Mouse (Mus musculus) layer of hippocampus, postnatal 14 days (tissue): ENCODE results near the gene Cpa1. TPM values are rescaled to one million over a fixed set of nuclear protein-coding genes. Genes with fewer than 3 reads are reported as not detected.

Experiments used
- DNase-seq, 2 experiments: peaks; one replicate each; pipeline ENCODE4 v3.0.0; 2021 to 2022; ENCODE audit warnings: low spot score in 2 of 2, mixed read lengths in 1 of 2
- long read RNA-seq, 2 experiments: library from polyadenylated mRNA; stranded (forward); transcript quantifications; one replicate each; pipeline ENCODE4 v2.0.0; 2021
- total RNA-seq, 2 experiments: library from RNA; stranded (reverse); gene quantifications; 2 replicates each; pipeline ENCODE4 v1.2.3; 2021

Cpa1 gene
- not detected for total RNA-seq
- long read RNA-seq, experiment 1: 0 reads
- long read RNA-seq, experiment 2, partial matches to known transcripts: 0 of 1 reads
- long read RNA-seq, experiment 2, other reads (novel, unspliced or antisense): 0 of 1 reads

- no peak for DNase-seq
Observed at GRCm38 (mm10) chr6:30638674-30639268, at the start of gene Cpa1. Gene Cpa1, plus strand, starts transcription at chr6:30639218.

- no peak for DNase-seq
Observed at GRCm38 (mm10) chr6:30589819-30590218, 49.2 kb upstream of the Cpa1 start.

GRCm38 (mm10) chr6:30591851-30592404, 47.1 kb upstream of the Cpa1 start:
- no peak for DNase-seq

- no peak for DNase-seq
Observed at GRCm38 (mm10) chr6:30592417-30592974, 46.5 kb upstream of the Cpa1 start.

GRCm38 (mm10) chr6:30594364-30594763, 44.7 kb upstream of the Cpa1 start:
- DNase-seq: no peak

GRCm38 (mm10) chr6:30596230-30596898, 42.7 kb upstream of the Cpa1 start:
- no peak for DNase-seq

- no peak for DNase-seq
Observed at GRCm38 (mm10) chr6:30600033-30600432, 39.0 kb upstream of the Cpa1 start.

- no peak for DNase-seq
Observed at GRCm38 (mm10) chr6:30600995-30601394, 38.0 kb upstream of the Cpa1 start.

- DNase-seq: no peak
Observed at GRCm38 (mm10) chr6:30604342-30604867, 34.6 kb upstream of the Cpa1 start.

GRCm38 (mm10) chr6:30605111-30605510, 33.9 kb upstream of the Cpa1 start:
- DNase-seq: no peak

- no peak for DNase-seq
Observed at GRCm38 (mm10) chr6:30605672-30606071, 33.3 kb upstream of the Cpa1 start.

GRCm38 (mm10) chr6:30610710-30611109, 28.3 kb upstream of the Cpa1 start, which contains the start of gene Cpa5:
Gene Cpa5, plus strand, starts transcription at chr6:30611010.
- no peak for DNase-seq

GRCm38 (mm10) chr6:30611212-30611611, 27.8 kb upstream of the Cpa1 start:
- DNase-seq: no peak

GRCm38 (mm10) chr6:30614251-30614650, 24.8 kb upstream of the Cpa1 start:
- peak in 1 of 2 experiments; percentile 57 for DNase-seq

- no peak for DNase-seq
Observed at GRCm38 (mm10) chr6:30615741-30616140, 23.3 kb upstream of the Cpa1 start.

GRCm38 (mm10) chr6:30616491-30616941, 22.5 kb upstream of the Cpa1 start:
- no peak for DNase-seq

- DNase-seq: no peak
Observed at GRCm38 (mm10) chr6:30617020-30617958, 21.7 kb upstream of the Cpa1 start.

GRCm38 (mm10) chr6:30617959-30618590, 20.9 kb upstream of the Cpa1 start:
- peak; percentile 67 to 69 for DNase-seq

GRCm38 (mm10) chr6:30618735-30619134, 20.3 kb upstream of the Cpa1 start:
- no peak for DNase-seq

GRCm38 (mm10) chr6:30619606-30620005, 19.4 kb upstream of the Cpa1 start:
- no peak for DNase-seq
